Mouse (Mus musculus) R1 (cell line): ENCODE measurements around the gene 2310009B15Rik.
A peak's percentile ranks its signal among the peaks of the same experiment; 100 is the strongest.

ENCODE experiments used
- DNase-seq: peaks from one replicate; pipeline ENCODE4 v3.0.0-alpha.2; 2018; ENCODE audit warnings: low read depth, low spot score

The 2310009B15Rik gene

GRCm38 (mm10) chr1:138842756-138843155, 13.9 kb downstream of the 2310009B15Rik start:
- DNase-seq: no peak

DNA sequence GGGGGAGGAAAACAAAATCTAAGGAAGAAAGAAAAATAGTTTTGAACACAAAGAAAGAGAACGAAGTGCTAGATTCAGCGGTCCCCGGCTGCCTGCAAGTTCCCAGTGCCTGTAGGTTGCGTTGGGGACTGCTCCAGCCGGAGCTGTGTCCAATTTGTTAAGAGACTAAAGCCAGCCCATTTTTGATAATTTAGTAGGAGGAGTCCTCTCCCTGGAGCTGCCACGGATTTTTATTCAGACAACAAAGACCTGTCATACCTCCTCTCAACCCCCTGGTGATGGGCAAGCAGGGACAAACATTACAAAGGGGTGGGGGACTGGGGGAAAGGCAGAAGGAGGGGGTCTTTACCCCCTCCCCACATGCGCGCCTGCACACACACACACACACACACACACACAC, 14.3 kb downstream of the 2310009B15Rik start:
- peak; percentile 59 for DNase-seq

- peak; percentile 63 for DNase-seq
These were observed 15.2 kb downstream of the 2310009B15Rik start for GRCm38 (mm10) chr1:138841306-138842095.

DNA sequence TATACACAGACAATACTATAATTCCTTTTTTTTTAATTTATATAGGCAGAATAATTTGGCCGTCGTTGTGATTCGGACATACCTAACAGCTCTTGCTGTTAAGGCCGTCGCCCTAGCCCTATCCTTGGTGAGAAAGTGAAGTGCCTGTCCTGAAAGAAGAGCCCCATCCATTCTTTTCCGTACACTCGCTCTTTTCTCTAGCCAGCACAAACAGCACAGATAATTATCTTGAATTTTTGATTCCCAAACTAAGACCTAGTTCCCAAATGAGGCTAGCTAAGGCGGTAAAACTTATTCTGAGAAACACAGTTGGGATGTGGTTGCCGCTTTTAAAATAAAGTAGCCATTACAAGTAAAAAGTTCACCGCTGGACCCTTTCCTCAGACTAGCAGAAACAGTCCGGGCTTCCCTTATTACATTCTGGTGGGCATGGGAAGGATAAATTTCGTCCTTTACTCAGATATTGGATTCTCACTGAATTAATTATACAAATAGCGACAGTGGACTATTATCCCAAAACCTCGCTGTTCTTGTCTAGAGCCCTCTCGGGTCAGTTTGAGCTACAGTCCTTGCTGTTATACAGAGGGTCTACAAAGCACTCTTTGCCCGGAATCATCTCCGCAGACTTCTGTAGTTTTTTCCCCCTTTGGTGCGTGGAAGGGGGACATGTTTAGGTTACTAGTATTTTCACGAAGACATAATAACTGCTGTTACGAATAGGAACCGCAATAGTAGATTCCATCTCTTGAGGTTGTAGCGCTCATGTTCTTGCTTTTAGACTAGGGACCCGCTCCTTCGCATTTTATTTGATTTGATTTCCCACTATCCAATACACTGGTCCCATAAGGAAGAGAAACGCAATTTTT, 16.0 kb downstream of the 2310009B15Rik start:
- DNase-seq: no peak

- no peak for DNase-seq
These were observed 16.7 kb downstream of the 2310009B15Rik start for GRCm38 (mm10) chr1:138839809-138840430.

GRCm38 (mm10) chr1:138839291-138839690, 17.4 kb downstream of the 2310009B15Rik start:
- no peak for DNase-seq

GRCm38 (mm10) chr1:138837786-138838743, 18.6 kb downstream of the 2310009B15Rik start:
- no peak for DNase-seq

GRCm38 (mm10) chr1:138835355-138835900, 21.2 kb downstream of the 2310009B15Rik start:
- DNase-seq: peak; percentile 68

DNA sequence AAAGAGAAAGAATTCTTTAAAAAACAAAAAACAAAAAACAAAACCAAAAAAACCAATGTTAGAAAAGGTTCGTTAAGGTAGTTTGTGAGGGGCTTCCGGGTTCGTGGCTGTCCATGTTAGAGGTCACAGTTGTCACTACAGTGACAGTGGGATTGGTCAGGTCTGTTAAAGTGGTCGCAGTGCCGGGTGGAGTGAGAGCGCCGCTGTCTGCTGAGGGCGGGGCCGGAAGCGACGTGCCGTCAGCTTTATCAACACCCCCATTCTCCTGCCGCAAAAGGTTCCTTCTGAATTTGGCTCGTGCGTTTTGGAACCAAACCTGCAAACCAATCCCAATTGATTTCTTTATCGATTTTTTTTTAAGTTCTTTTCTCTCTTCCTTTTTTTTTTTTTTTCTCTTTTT, 25.3 kb downstream of the 2310009B15Rik start:
- peak; percentile 50 for DNase-seq

GRCm38 (mm10) chr1:138826841-138827240, 29.8 kb downstream of the 2310009B15Rik start:
- DNase-seq: no peak

GRCm38 (mm10) chr1:138822985-138823322, 33.7 kb downstream of the 2310009B15Rik start:
- DNase-seq: no peak

GRCm38 (mm10) chr1:138822255-138822984, 34.2 kb downstream of the 2310009B15Rik start:
- DNase-seq: no peak
